Mouse (Mus musculus): ENCODE measurements around the gene Fgd6. TPM values are rescaled to one million over a fixed set of nuclear protein-coding genes. Genes with fewer than 3 reads are reported as not detected.
A peak's percentile ranks its signal among the peaks of the same experiment; 100 is the strongest.

Gene Fgd6
- polyA plus RNA-seq, 1 experiment: 0.04 TPM

GRCm38 (mm10) chr10:94037196-94037595, 1.4 kb downstream of the Fgd6 start:
- peaks cover 4% of the 10 kb centered on the region for H3K36me3 ChIP-seq (ENCODE audit: control insufficient read depth)
- H3K4me1 ChIP-seq (ENCODE audit: control insufficient read depth): peaks cover 31% of the 10 kb centered on the region
- no peaks in the 10 kb centered on the region for H3K9me3 ChIP-seq (ENCODE audit: control insufficient read depth, low read length)
- no peak for TF ChIP-seq GATA1 (IDR thresholded peaks at IDR 0.05; ENCODE audit: low read length)
- no peak for TF ChIP-seq TAL1 (IDR thresholded peaks at IDR 0.05; ENCODE audit: low read length)
- H3K4me3 ChIP-seq (replicated peaks): peak overlapping the region; percentile 97
- no peaks in the 10 kb centered on the region for H3K27me3 ChIP-seq (ENCODE audit: control insufficient read depth)

GRCm38 (mm10) chr10:94037596-94037995, 1.8 kb downstream of the Fgd6 start:
- no peaks in the 10 kb centered on the region for H3K27me3 ChIP-seq (ENCODE audit: control insufficient read depth)
- TF ChIP-seq TAL1 (IDR thresholded peaks at IDR 0.05; ENCODE audit: low read length) (no peak), GATA1 (IDR thresholded peaks at IDR 0.05; ENCODE audit: low read length) (no peak)
- peaks cover 31% of the 10 kb centered on the region for H3K4me1 ChIP-seq (ENCODE audit: control insufficient read depth)
- H3K4me3 ChIP-seq (replicated peaks): no peak overlapping the region
- no peaks in the 10 kb centered on the region for H3K9me3 ChIP-seq (ENCODE audit: control insufficient read depth, low read length)
- peaks cover 5% of the 10 kb centered on the region for H3K36me3 ChIP-seq (ENCODE audit: control insufficient read depth)

- peaks cover 26% of the 10 kb centered on the region for H3K4me1 ChIP-seq (ENCODE audit: control insufficient read depth)
- no peak for TF ChIP-seq TAL1 (IDR thresholded peaks at IDR 0.05; ENCODE audit: low read length)
- no peak for TF ChIP-seq GATA1 (IDR thresholded peaks at IDR 0.05; ENCODE audit: low read length)
- H3K27me3 ChIP-seq (ENCODE audit: control insufficient read depth): no peaks in the 10 kb centered on the region
- H3K36me3 ChIP-seq (ENCODE audit: control insufficient read depth): peaks cover 10% of the 10 kb centered on the region
- H3K4me3 ChIP-seq (replicated peaks): no peak overlapping the region
- H3K9me3 ChIP-seq (ENCODE audit: control insufficient read depth, low read length): no peaks in the 10 kb centered on the region
Observed at GRCm38 (mm10) chr10:94038366-94039260, 2.8 kb downstream of the Fgd6 start.

- Histone ChIP-seq H3K9me3 (ENCODE audit: control insufficient read depth, low read length) (no peaks in the 10 kb centered on the region), H3K27me3 (ENCODE audit: control insufficient read depth) (no peaks in the 10 kb centered on the region), H3K4me1 (ENCODE audit: control insufficient read depth) (peaks cover 19% of the 10 kb centered on the region), H3K36me3 (ENCODE audit: control insufficient read depth) (peaks cover 43% of the 10 kb centered on the region), H3K4me3 (replicated peaks) (no peak overlapping the region)
- no peak for TF ChIP-seq TAL1 (IDR thresholded peaks at IDR 0.05; ENCODE audit: low read length)
- TF ChIP-seq GATA1 (IDR thresholded peaks at IDR 0.05; ENCODE audit: low read length): no peak
Observed at GRCm38 (mm10) chr10:94043908-94044307, 8.1 kb downstream of the Fgd6 start.

- Histone ChIP-seq H3K4me1 (ENCODE audit: control insufficient read depth) (peaks cover 21% of the 10 kb centered on the region), H3K9me3 (ENCODE audit: control insufficient read depth, low read length) (no peaks in the 10 kb centered on the region), H3K36me3 (ENCODE audit: control insufficient read depth) (peaks cover 43% of the 10 kb centered on the region), H3K4me3 (replicated peaks) (no peak overlapping the region), H3K27me3 (ENCODE audit: control insufficient read depth) (no peaks in the 10 kb centered on the region)
- TF ChIP-seq GATA1 (IDR thresholded peaks at IDR 0.05; ENCODE audit: low read length) (no peak), TAL1 (IDR thresholded peaks at IDR 0.05; ENCODE audit: low read length) (no peak)
Observed at GRCm38 (mm10) chr10:94045301-94045700, 9.5 kb downstream of the Fgd6 start.

GRCm38 (mm10) chr10:94047024-94047423, 11.2 kb downstream of the Fgd6 start:
- Histone ChIP-seq H3K36me3 (ENCODE audit: control insufficient read depth) (peaks cover 42% of the 10 kb centered on the region), H3K4me1 (ENCODE audit: control insufficient read depth) (peaks cover 21% of the 10 kb centered on the region), H3K27me3 (ENCODE audit: control insufficient read depth) (no peaks in the 10 kb centered on the region), H3K9me3 (ENCODE audit: control insufficient read depth, low read length) (no peaks in the 10 kb centered on the region), H3K4me3 (replicated peaks) (no peak overlapping the region)
- no peak for TF ChIP-seq GATA1 (IDR thresholded peaks at IDR 0.05; ENCODE audit: low read length)
- TF ChIP-seq TAL1 (IDR thresholded peaks at IDR 0.05; ENCODE audit: low read length): no peak

- H3K36me3 ChIP-seq (ENCODE audit: control insufficient read depth): peaks cover 39% of the 10 kb centered on the region
- no peaks in the 10 kb centered on the region for H3K27me3 ChIP-seq (ENCODE audit: control insufficient read depth)
- H3K4me3 ChIP-seq (replicated peaks): peak overlapping the region; percentile 13
- peaks cover 21% of the 10 kb centered on the region for H3K4me1 ChIP-seq (ENCODE audit: control insufficient read depth)
- TF ChIP-seq TAL1 (IDR thresholded peaks at IDR 0.05; ENCODE audit: low read length): no peak
- no peak for TF ChIP-seq GATA1 (IDR thresholded peaks at IDR 0.05; ENCODE audit: low read length)
- no peaks in the 10 kb centered on the region for H3K9me3 ChIP-seq (ENCODE audit: control insufficient read depth, low read length)
Observed at GRCm38 (mm10) chr10:94047845-94048559, 12.2 kb downstream of the Fgd6 start.

GRCm38 (mm10) chr10:94049121-94049520, 13.3 kb downstream of the Fgd6 start:
- no peak for TF ChIP-seq TAL1 (IDR thresholded peaks at IDR 0.05; ENCODE audit: low read length)
- TF ChIP-seq GATA1 (IDR thresholded peaks at IDR 0.05; ENCODE audit: low read length): no peak
- Histone ChIP-seq H3K9me3 (ENCODE audit: control insufficient read depth, low read length) (no peaks in the 10 kb centered on the region), H3K4me3 (replicated peaks) (no peak overlapping the region), H3K27me3 (ENCODE audit: control insufficient read depth) (no peaks in the 10 kb centered on the region), H3K4me1 (ENCODE audit: control insufficient read depth) (peaks cover 21% of the 10 kb centered on the region), H3K36me3 (ENCODE audit: control insufficient read depth) (peaks cover 28% of the 10 kb centered on the region)

GRCm38 (mm10) chr10:94050736-94051135, 14.9 kb downstream of the Fgd6 start:
- H3K4me3 ChIP-seq (replicated peaks): no peak overlapping the region
- peaks cover 21% of the 10 kb centered on the region for H3K4me1 ChIP-seq (ENCODE audit: control insufficient read depth)
- peaks cover 13% of the 10 kb centered on the region for H3K36me3 ChIP-seq (ENCODE audit: control insufficient read depth)
- no peak for TF ChIP-seq GATA1 (IDR thresholded peaks at IDR 0.05; ENCODE audit: low read length)
- TF ChIP-seq TAL1 (IDR thresholded peaks at IDR 0.05; ENCODE audit: low read length): no peak
- no peaks in the 10 kb centered on the region for H3K9me3 ChIP-seq (ENCODE audit: control insufficient read depth, low read length)
- H3K27me3 ChIP-seq (ENCODE audit: control insufficient read depth): no peaks in the 10 kb centered on the region
